Comparison of ENCODE assay signal across 9 mouse cellular contexts in the genomic region with DNA sequence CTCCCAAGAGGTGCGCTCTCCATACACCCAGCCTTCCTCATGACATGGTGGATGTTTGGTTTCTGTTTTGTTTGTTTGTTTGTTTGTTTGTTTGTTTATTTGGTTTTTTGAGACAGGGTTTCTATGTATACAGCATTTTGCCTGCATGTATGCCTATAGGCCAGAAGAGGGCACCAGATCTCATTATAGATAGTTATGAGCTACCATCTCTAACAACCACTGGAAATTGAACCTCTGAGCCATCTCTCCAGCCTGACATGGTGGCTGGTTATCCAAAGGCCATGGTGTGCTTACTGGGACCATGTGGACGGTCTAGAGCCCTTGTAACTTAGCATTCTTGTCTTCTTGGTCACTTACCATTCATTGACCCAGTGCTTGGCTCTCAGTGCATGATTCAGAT. TPM values are rescaled to one million over a fixed set of nuclear protein-coding genes. Genes with fewer than 3 reads are reported as not detected.
DNase-seq lines count a peak whose midpoint lies in the region; ATAC-seq and TF ChIP-seq lines count a peak whose summit lies in the region.
"Had no signal": no experiment of that assay in that cellular context is flagged by ENCODE, and none has a peak within 500 bp of the region (broad histone marks: within the 10 kb centered on the region; RNA-seq: fewer than 3 reads in every experiment).

No protein-coding gene starts in this region.

- no peaks in the 10 kb centered on the region for H3K79me2 ChIP-seq in heart, adult 2 months (replicated peaks; ENCODE audit: control insufficient read depth, insufficient read depth, low read length)

- no peak for DNase-seq in heart, adult 2 months
- DNase-seq in heart, postnatal 4 days: no peak
- no peak for DNase-seq in lung, adult 2 months
- DNase-seq in lung, adult 18-20 months: no peak
- peak; percentile 63 for DNase-seq in induced T-regulatory cell, adult 2 months (ENCODE audit: low read depth)
- DNase-seq in adrenal gland, adult 2 months: no peak

- H3K4me3 ChIP-seq in heart, adult 2 months: no peak overlapping the region
- H3K4me3 ChIP-seq in lung, adult 2 months (replicated peaks; ENCODE audit: extremely low read depth, low read depth, low read length): no peak overlapping the region
- no peak overlapping the region for H3K4me3 ChIP-seq in ES-Bruce4 (ENCODE audit: low read depth, low read length)
- H3K4me3 ChIP-seq in neural tube, embryonic 15.5 days (replicated peaks): no peak overlapping the region
- H3K4me3 ChIP-seq: erythroblast, embryonic 14.5 days had no signal

- no peak for TF ChIP-seq EP300 in heart, adult 2 months (IDR thresholded peaks at IDR 0.05; ENCODE audit: insufficient read depth, low read depth, low read length)
- no peak for TF ChIP-seq EP300 in ES-Bruce4 (IDR thresholded peaks at IDR 0.05; ENCODE audit: insufficient read depth, low read depth, low read length)

- no peaks in the 10 kb centered on the region for H3K36me3 ChIP-seq in heart, adult 2 months (ENCODE audit: control insufficient read depth, insufficient read depth, low read length)
- peaks cover 15% of the 10 kb centered on the region for H3K36me3 ChIP-seq in ES-Bruce4 (ENCODE audit: control insufficient read depth, insufficient read depth, low read length, poor library complexity, severe bottlenecking)
- H3K36me3 ChIP-seq in neural tube, embryonic 15.5 days: peaks cover 52% of the 10 kb centered on the region

- no peak overlapping the region for H3K4me2 ChIP-seq in neural tube, embryonic 15.5 days

- ATAC-seq in neural tube, embryonic 15.5 days (ENCODE audit: low FRiP score): no peak

- 75% methylated on average over 2 of the region's 2 CpGs for WGBS in heart, adult 2 months
- WGBS in lung, adult 2 months: 79% methylated on average over 2 of the region's 2 CpGs
- 90% methylated on average over 2 of the region's 2 CpGs for WGBS in neural tube, embryonic 15.5 days

- H3K27ac ChIP-seq in heart, adult 2 months: no peak overlapping the region
- no peak overlapping the region for H3K27ac ChIP-seq in ES-Bruce4 (ENCODE audit: insufficient read depth, low read length)
- no peak overlapping the region for H3K27ac ChIP-seq in neural tube, embryonic 15.5 days (replicated peaks)

- H3K27me3 ChIP-seq in heart, adult 2 months (ENCODE audit: control insufficient read depth, insufficient read depth, low read length): no peaks in the 10 kb centered on the region
- no peaks in the 10 kb centered on the region for H3K27me3 ChIP-seq in ES-Bruce4 (ENCODE audit: control insufficient read depth, insufficient read depth, low read length, poor library complexity, severe bottlenecking)
- H3K27me3 ChIP-seq in neural tube, embryonic 15.5 days (replicated peaks): no peaks in the 10 kb centered on the region

- TF ChIP-seq POLR2A in heart, adult 2 months (IDR thresholded peaks at IDR 0.05; ENCODE audit: insufficient read depth, low read depth, low read length): no peak
- TF ChIP-seq POLR2A in lung, adult 2 months (IDR thresholded peaks at IDR 0.05; ENCODE audit: borderline replicate concordance, extremely low read depth, low read depth, low read length): no peak
- TF ChIP-seq POLR2A in ES-Bruce4 (IDR thresholded peaks at IDR 0.05; ENCODE audit: insufficient read depth, low read length): no peak

- no peak overlapping the region for H3K9ac ChIP-seq in heart, adult 2 months (ENCODE audit: low read depth, low read length)
- no peak overlapping the region for H3K9ac ChIP-seq in ES-Bruce4 (ENCODE audit: low read depth, poor library complexity, severe bottlenecking)
- no peak overlapping the region for H3K9ac ChIP-seq in neural tube, embryonic 15.5 days (replicated peaks)

- no peaks in the 10 kb centered on the region for H3K9me3 ChIP-seq in ES-Bruce4 (replicated peaks; ENCODE audit: control insufficient read depth, insufficient read depth, low read length, poor library complexity, severe bottlenecking)
- H3K9me3 ChIP-seq in neural tube, embryonic 15.5 days (replicated peaks): no peaks in the 10 kb centered on the region

- TF ChIP-seq CTCF in heart, adult 2 months (IDR thresholded peaks at IDR 0.05): peak; percentile 79
- TF ChIP-seq CTCF in lung, adult 2 months (IDR thresholded peaks at IDR 0.05; ENCODE audit: insufficient read depth, low read length): 0 out of 2 replicates have a peak, but pooled peaks have one; percentile 22
- peak; percentile 13 for TF ChIP-seq CTCF in ES-Bruce4 (IDR thresholded peaks at IDR 0.05; ENCODE audit: low read depth, low read length)

- peaks cover 4% of the 10 kb centered on the region for H3K4me1 ChIP-seq in heart, adult 2 months (ENCODE audit: control insufficient read depth, insufficient read depth, low read length)
- peaks cover 3% of the 10 kb centered on the region for H3K4me1 ChIP-seq in lung, adult 2 months (ENCODE audit: control insufficient read depth, insufficient read depth, low read length)
- H3K4me1 ChIP-seq in ES-Bruce4 (ENCODE audit: control insufficient read depth, insufficient read depth, low read length): peaks cover 2% of the 10 kb centered on the region
- H3K4me1 ChIP-seq in neural tube, embryonic 15.5 days: peaks cover 21% of the 10 kb centered on the region

- intact Hi-C loops in heart, adult 2 months (cut with DNase I): loop anchor here (5.0 kb wide), 1 partner anchor 435 kb away; the partner anchor contains the start of gene Coa7

RNA-seq across cellular contexts. Expression of gene 0610037L13Rik, which starts 3.0 kb away (rescaled TPM):
- 10 to 100 TPM; 49.4 to 52.6 TPM for total RNA-seq in heart, adult 2 months (2021)
- 41.9 and 62.9 TPM in 2 replicates for polyA plus RNA-seq in heart, adult 2 months (2012; rRNA removed)
- 10 to 100 TPM; 70.7 to 77.2 TPM for total RNA-seq in heart, postnatal 4 days (2021)
- 31.5 and 40.9 TPM in 2 replicates for polyA plus RNA-seq in lung, adult 2 months (2012; rRNA removed)
- polyA plus RNA-seq in ES-Bruce4 (2011; ENCODE audit: insufficient read depth, insufficient read length, low read depth, missing spikeins): 71.3 and 71.8 TPM in 2 replicates
- polyA plus RNA-seq in neural tube, embryonic 15.5 days (2015; fragmentation: Nextera tagmentation; extraction: Ambion mirVana): 93.6 and 105 TPM in 2 replicates
- total RNA-seq in adrenal gland, adult 2 months (2021): 10 to 100 TPM; 74.1 to 77.3 TPM
- 12.9 and 16.2 TPM in 2 replicates for polyA plus RNA-seq in adrenal gland, adult 2 months (2012; rRNA removed)

RNA-seq across cellular contexts. Expression of gene Magoh, which starts 13.1 kb away (rescaled TPM):
- 10 to 100 TPM; 40.2 to 43.2 TPM for total RNA-seq in heart, adult 2 months (2021)
- polyA plus RNA-seq in heart, adult 2 months (2012; rRNA removed): 38.8 and 45.1 TPM in 2 replicates
- 10 to 100 TPM; 69.6 to 79.9 TPM for total RNA-seq in heart, postnatal 4 days (2021)
- polyA plus RNA-seq in lung, adult 2 months (2012; rRNA removed): 22.3 and 39.3 TPM in 2 replicates
- polyA plus RNA-seq in ES-Bruce4 (2011; ENCODE audit: insufficient read depth, insufficient read length, low read depth, missing spikeins): 186 and 205 TPM in 2 replicates
- 105 and 120 TPM in 2 replicates for polyA plus RNA-seq in neural tube, embryonic 15.5 days (2015; fragmentation: Nextera tagmentation; extraction: Ambion mirVana)
- 10 to 100 TPM; 70.2 to 77.2 TPM for total RNA-seq in adrenal gland, adult 2 months (2021)
- 15.2 and 17.8 TPM in 2 replicates for polyA plus RNA-seq in adrenal gland, adult 2 months (2012; rRNA removed)

RNA-seq across cellular contexts. Expression of gene Cpt2, which starts 30.7 kb away (rescaled TPM):
- 100 to 1,000 TPM; 275 to 281 TPM for total RNA-seq in heart, adult 2 months (2021)
- 278 and 312 TPM in 2 replicates for polyA plus RNA-seq in heart, adult 2 months (2012; rRNA removed)
- total RNA-seq in heart, postnatal 4 days (2021): 100 to 1,000 TPM; 140 to 144 TPM
- polyA plus RNA-seq in lung, adult 2 months (2012; rRNA removed): 65.3 and 68.3 TPM in 2 replicates
- polyA plus RNA-seq in ES-Bruce4 (2011; ENCODE audit: insufficient read depth, insufficient read length, low read depth, missing spikeins): 35.9 and 41.5 TPM in 2 replicates
- 16.8 and 20.4 TPM in 2 replicates for polyA plus RNA-seq in neural tube, embryonic 15.5 days (2015; fragmentation: Nextera tagmentation; extraction: Ambion mirVana)
- total RNA-seq in adrenal gland, adult 2 months (2021): 100 to 1,000 TPM; 231 to 235 TPM
- polyA plus RNA-seq in adrenal gland, adult 2 months (2012; rRNA removed): 475 and 582 TPM in 2 replicates

Comparison
In these comparisons a context has a peak if more than half of its experiments do, and no peak if none do; other contexts are left out.
1. CTCF ChIP-seq: peak in every context shown above with its lines; median percentile 79 in heart, adult 2 months; 22 in lung, adult 2 months; 13 in ES-Bruce4.